Mouse (Mus musculus): Measurements from ENCODE around the gene Nudc.

GRCm38 (mm10) chr4:133574843-133575202, 29.0 kb upstream of the Nudc start:
- TF ChIP-seq POLR2A (IDR thresholded peaks at IDR 0.05; ENCODE audit: low read depth, low read length) (no peak), CTCF (IDR thresholded peaks at IDR 0.05; ENCODE audit: extremely low read depth, insufficient read depth, insufficient read length, insufficient replicate concordance) (no peak)
